Mouse (Mus musculus) urinary bladder, postnatal 0 days (tissue): Measurements from ENCODE around the gene Chchd3. TPM values are rescaled to one million over a fixed set of nuclear protein-coding genes. Genes with fewer than 3 reads are reported as not detected.

Experiments used
- polyA plus RNA-seq: library from polyadenylated mRNA; unstranded; fragments of >200 nt; fragmentation: Nextera tagmentation; extraction: Ambion mirVana; gene quantifications from 2 replicates; pipeline ENCODE4 v1.2.1, GENCODE M21; 2015

Chchd3 gene
- polyA plus RNA-seq: 56.2 and 65.8 TPM in 2 replicates

DNA sequence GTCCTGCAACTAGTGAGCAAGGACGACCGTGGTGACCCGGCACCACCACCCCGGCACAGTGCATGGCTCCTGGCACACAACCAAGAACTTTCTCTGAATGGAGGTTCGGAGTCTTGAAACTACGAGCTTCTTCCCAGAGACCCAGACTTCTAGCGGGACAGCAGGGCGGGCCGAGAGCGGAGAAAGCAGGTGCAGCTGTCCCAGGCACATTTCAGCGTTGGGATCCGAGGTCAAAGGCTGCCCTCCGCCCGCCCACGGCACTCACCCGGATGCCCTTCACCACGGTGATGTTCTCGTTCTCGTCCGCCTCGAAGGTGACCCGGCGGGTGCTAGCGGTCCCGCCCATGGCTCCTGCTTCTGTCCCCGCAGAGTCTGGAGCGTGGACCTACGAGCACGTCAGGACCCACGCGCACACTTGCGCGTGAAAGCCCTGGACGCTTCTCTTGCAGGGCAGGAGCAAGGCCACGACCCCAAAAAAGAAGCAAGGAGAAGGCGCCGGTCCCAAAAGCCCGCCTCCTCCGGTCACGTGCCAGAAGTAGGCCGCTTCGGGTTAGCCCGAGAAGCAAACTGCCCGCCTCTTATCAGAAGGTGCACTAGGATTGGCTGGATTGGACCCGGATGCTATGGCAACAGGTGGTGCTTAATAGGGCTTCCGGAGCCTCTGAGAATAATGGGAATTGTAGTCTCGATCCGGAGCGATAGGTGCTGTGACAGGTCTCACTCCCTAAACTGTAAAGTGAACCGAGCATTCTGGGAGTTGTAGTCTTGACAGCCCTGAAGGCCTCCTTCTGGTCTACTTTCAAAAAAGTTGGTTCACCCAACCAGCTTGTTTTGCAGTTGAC, at the start of gene Chchd3:
Gene Chchd3, minus strand, starts transcription at position 526 of the 842 bp plus-strand sequence.

Other genes starting within 250 kb of the Chchd3 start
- gene Exoc4, start 188.8 kb upstream of the Chchd3 start, polyA plus RNA-seq: 15.7 and 19.0 TPM in 2 replicates